Mouse (Mus musculus): ENCODE results near the gene Rabgap1l. TPM values are rescaled to one million over a fixed set of nuclear protein-coding genes. Genes with fewer than 3 reads are reported as not detected.

Rabgap1l gene
- polyA plus RNA-seq, 1 experiment from 2014 or later: 26.4 TPM

DNA sequence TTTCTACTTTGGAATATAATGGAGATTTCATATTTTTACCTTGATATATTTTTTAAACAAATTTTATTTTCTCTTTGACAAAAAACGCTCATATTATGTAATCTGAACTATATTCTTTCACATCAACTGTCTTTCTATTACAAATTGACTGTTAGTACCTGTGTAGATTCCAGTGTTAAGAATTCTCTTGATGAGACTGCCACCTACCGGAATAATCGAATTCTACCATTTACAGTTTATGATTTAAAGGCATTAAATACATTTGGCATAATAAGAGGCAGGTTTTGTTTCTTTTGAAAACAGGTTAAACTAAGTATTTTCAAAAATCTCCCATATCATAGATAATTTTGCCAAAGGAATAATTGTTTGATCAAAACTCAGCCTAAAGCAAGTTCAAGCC is 75.3 kb downstream of the Rabgap1l start:
- Histone ChIP-seq H3K36me3 (peaks cover 10% of the 10 kb centered on the region), H3K27ac (no peak overlapping the region), H3K4me3 (no peak overlapping the region), H3K27me3 (no peaks in the 10 kb centered on the region), H3K4me2 (no peak overlapping the region), H3K9me3 (no peaks in the 10 kb centered on the region), H3K4me1 (replicated peaks) (no peaks in the 10 kb centered on the region), H3K9ac (no peak overlapping the region)
- ATAC-seq (ENCODE audit: low FRiP score): no peak
- 19% methylated on average over 3 of the region's 3 CpGs for WGBS

DNA sequence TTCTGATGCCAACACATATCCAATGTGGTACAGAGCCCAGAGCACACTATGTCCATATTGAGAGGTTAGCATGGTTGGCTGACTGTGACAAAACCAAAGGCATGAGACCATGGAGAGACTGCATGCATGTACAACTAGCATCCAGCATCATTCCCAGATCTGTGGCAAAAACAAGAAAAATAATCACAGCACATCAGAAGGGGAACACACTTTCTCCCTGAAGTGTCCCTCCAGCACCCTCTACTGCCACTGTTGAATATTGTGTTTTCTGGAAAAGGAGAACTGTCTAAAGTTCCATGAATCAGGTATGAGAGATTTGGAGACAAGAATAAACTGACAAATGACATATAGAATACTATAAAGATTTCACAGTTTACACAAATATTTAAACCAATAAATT is 78.3 kb downstream of the Rabgap1l start:
- H3K4me2 ChIP-seq: no peak overlapping the region
- H3K36me3 ChIP-seq: no peaks in the 10 kb centered on the region
- H3K27me3 ChIP-seq: no peaks in the 10 kb centered on the region
- no peaks in the 10 kb centered on the region for H3K4me1 ChIP-seq (replicated peaks)
- no peak overlapping the region for H3K27ac ChIP-seq
- no peaks in the 10 kb centered on the region for H3K9me3 ChIP-seq
- H3K4me3 ChIP-seq: no peak overlapping the region
- H3K9ac ChIP-seq: no peak overlapping the region
- ATAC-seq (ENCODE audit: low FRiP score): no peak; the same call in 1 of the 2 replicates

DNA sequence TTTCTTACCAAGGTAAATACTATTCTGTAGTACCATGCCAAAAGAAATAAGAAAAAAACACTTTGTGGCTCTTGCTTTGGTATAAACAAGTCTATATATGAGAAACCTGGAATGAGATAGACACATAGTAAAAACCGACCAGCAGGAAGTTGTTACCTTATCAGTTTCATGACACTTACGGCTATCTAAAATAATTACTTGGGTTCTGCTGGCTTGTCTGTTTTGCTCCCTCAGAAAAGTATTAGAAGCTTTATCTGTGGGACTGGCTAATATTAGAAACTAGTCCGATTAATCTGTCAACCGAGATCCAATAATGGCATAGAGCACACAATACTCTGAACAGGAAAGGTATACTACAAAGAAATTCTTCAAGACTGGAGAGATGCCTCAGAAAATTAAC is 79.1 kb downstream of the Rabgap1l start:
- Histone ChIP-seq H3K27me3 (no peaks in the 10 kb centered on the region), H3K9ac (no peak overlapping the region), H3K36me3 (no peaks in the 10 kb centered on the region), H3K4me1 (replicated peaks) (no peaks in the 10 kb centered on the region), H3K4me3 (no peak overlapping the region), H3K9me3 (no peaks in the 10 kb centered on the region), H3K4me2 (no peak overlapping the region), H3K27ac (no peak overlapping the region)
- ATAC-seq (ENCODE audit: low FRiP score): no peak
- 95% methylated on average over 4 of the region's 4 CpGs for WGBS

DNA sequence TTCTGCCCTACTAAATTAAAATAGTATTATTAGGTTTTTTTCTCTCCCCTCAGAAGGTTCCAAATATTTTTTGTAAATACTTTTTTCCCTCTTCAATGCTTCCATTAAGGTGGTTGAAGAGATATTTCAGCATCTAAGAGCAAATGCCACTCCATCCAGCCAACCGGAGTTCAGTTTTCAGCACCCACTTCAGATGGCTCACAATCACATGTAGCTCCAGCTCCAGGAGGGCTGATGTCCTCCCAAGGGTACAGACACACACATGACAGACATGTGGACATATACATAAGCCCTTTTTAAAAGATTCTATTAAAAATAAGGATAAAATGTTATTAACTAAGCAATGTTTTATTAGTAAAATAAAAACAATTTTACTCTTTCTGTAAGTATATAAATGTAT is 79.6 kb downstream of the Rabgap1l start:
- no peak overlapping the region for H3K9ac ChIP-seq
- no peaks in the 10 kb centered on the region for H3K27me3 ChIP-seq
- H3K27ac ChIP-seq: no peak overlapping the region
- H3K4me1 ChIP-seq (replicated peaks): no peaks in the 10 kb centered on the region
- no peak for ATAC-seq (ENCODE audit: low FRiP score)
- no peak overlapping the region for H3K4me2 ChIP-seq
- H3K36me3 ChIP-seq: no peaks in the 10 kb centered on the region
- no peaks in the 10 kb centered on the region for H3K9me3 ChIP-seq
- WGBS: 94% methylated on average over 1 of the region's 1 CpGs
- H3K4me3 ChIP-seq: no peak overlapping the region

DNA sequence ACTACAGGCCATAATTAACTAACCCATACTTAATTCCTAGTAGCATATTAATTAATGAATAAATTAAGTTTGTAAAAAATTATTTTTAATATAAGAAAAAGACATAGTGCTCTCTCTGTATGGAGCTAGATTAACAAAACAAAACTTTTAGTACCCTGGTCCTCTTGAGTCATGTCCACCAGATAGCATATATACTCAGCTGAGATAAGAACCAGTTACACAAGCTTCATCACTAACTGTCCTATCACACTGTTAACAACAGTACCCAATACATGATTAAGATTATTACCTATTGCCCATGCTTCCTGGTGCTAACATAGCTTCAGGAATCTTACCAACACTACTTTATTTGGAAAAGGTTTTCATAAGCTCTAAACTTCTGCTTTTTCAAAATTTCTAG is 82.5 kb downstream of the Rabgap1l start:
- no peak for ATAC-seq (ENCODE audit: low FRiP score)
- Histone ChIP-seq H3K4me2 (no peak overlapping the region), H3K27ac (no peak overlapping the region), H3K9me3 (no peaks in the 10 kb centered on the region), H3K36me3 (no peaks in the 10 kb centered on the region), H3K9ac (no peak overlapping the region), H3K4me1 (replicated peaks) (no peaks in the 10 kb centered on the region), H3K27me3 (no peaks in the 10 kb centered on the region), H3K4me3 (no peak overlapping the region)

DNA sequence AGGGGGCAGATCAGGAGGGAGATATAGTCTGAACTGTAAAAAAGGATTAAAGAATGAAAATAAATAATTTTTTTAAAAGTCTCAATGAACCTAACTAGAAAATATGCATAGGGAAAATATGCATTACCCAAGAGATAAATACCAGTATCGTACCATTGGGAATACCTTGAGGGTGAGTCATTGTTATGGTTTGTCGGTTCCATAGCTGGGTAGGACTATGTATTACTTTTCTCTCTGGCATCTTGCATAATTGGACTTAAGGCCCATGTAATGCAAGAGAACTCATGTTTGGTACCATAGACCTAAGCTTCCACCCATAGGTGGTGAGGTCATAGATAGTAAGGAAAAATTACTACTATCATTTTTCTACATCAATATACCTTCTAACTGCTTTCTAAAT is 88.4 kb downstream of the Rabgap1l start:
- Histone ChIP-seq H3K4me2 (no peak overlapping the region), H3K36me3 (peaks cover 6% of the 10 kb centered on the region), H3K9ac (no peak overlapping the region), H3K4me1 (replicated peaks) (no peaks in the 10 kb centered on the region), H3K27ac (no peak overlapping the region), H3K4me3 (no peak overlapping the region), H3K27me3 (no peaks in the 10 kb centered on the region), H3K9me3 (no peaks in the 10 kb centered on the region)
- whole genome bisulfite sequencing: 90% methylated on average over 2 of the region's 2 CpGs
- no peak for ATAC-seq (ENCODE audit: low FRiP score)

DNA sequence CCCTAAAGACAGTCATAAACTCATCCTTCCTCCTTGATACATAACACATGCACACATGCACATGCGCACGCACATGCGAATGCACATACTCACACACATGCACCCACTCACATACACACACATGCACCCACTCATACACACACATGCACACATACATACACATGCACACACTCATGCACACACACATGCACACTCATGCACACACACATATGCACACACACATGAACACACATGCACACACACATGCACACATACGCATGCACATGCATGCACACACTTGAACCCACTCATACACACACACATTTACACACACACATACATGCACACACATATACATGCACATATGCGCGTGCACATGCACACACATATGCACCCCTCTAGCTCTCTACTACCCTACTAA is 89.2 kb downstream of the Rabgap1l start:
- WGBS: 96% methylated on average over 6 of the region's 6 CpGs

DNA sequence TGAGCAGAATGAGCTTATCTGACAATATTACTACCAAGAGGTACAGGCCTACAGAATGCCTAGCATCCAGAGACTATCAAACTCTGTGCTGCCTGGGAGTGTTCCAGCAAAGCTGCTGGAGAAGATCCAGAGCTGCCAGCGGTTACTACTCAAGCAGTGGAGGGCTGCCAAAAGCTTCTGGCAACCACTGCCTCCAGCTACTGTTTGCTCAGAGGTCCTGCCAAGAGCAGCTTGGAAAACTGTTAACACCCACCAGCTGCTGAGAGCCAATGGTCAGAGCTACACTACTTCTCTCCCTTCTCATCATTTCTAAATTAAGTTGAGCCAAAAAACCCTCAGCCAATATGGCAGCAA is 99.9 kb downstream of the Rabgap1l start:
- no peaks in the 10 kb centered on the region for H3K36me3 ChIP-seq
- H3K27ac ChIP-seq: no peak overlapping the region
- no peak overlapping the region for H3K9ac ChIP-seq
- no peak overlapping the region for H3K4me2 ChIP-seq
- no peaks in the 10 kb centered on the region for H3K4me1 ChIP-seq (replicated peaks)
- no peak overlapping the region for H3K4me3 ChIP-seq
- no peaks in the 10 kb centered on the region for H3K9me3 ChIP-seq
- no peaks in the 10 kb centered on the region for H3K27me3 ChIP-seq
- WGBS: 75% methylated on average over 1 of the region's 1 CpGs
- ATAC-seq (ENCODE audit: low FRiP score): peak; percentile 66; the same call in 1 of the 2 replicates

More for the DNA sequence above, 89.2 kb downstream of the Rabgap1l start:
- no peak for ATAC-seq (ENCODE audit: low FRiP score)
- no peaks in the 10 kb centered on the region for H3K9me3 ChIP-seq
- H3K9ac ChIP-seq: no peak overlapping the region
- no peaks in the 10 kb centered on the region for H3K27me3 ChIP-seq
- no peaks in the 10 kb centered on the region for H3K4me1 ChIP-seq (replicated peaks)
- no peak overlapping the region for H3K27ac ChIP-seq
- no peak overlapping the region for H3K4me2 ChIP-seq
- H3K4me3 ChIP-seq: no peak overlapping the region
- peaks cover 6% of the 10 kb centered on the region for H3K36me3 ChIP-seq

DNA sequence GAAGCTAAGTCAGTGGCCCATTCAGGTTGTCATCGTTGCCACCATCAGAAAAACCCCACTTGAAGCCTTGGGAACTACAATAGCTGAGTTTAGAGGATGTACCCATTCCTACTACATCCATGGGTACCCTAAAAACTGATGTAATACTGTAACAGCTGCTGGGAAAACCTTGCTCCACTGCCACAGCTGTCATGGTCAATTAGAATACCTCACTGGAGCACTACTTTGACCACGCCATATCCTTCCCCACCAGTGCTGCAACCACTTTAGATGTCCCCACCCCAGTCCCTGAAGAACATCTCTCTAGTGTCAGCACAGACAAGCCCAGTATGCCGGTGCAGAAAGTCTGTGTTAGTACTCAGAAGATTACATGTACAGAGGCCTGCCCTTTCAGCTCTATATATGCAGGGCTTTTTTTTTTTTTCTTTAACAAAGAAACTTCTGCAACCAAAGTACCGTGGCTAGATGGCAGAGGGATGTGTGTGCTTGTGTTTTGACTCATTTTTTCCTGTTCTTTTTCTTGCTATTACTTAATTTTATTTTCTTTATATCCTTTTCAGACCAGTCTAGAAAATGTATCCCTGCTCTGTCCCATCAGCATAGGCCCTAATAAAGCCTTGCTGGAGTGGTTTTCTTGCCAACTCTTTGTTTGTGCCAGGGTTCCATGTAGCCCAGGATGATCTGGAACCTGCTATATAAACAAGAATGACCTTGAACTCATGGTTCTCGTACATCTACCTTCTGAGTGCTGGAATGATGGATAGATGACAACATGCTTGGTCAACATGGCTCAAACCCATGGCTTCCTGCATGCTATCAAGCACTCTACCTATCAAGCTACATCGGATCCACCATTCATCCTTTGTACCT is 100.6 kb downstream of the Rabgap1l start:
- no peak for ATAC-seq (ENCODE audit: low FRiP score)
- no peaks in the 10 kb centered on the region for H3K27me3 ChIP-seq
- H3K4me2 ChIP-seq: no peak overlapping the region
- H3K36me3 ChIP-seq: no peaks in the 10 kb centered on the region
- H3K4me1 ChIP-seq (replicated peaks): no peaks in the 10 kb centered on the region
- 87% methylated on average over 6 of the region's 6 CpGs for WGBS
- H3K9me3 ChIP-seq: no peaks in the 10 kb centered on the region
- H3K4me3 ChIP-seq: no peak overlapping the region
- no peak overlapping the region for H3K27ac ChIP-seq
- H3K9ac ChIP-seq: no peak overlapping the region

DNA sequence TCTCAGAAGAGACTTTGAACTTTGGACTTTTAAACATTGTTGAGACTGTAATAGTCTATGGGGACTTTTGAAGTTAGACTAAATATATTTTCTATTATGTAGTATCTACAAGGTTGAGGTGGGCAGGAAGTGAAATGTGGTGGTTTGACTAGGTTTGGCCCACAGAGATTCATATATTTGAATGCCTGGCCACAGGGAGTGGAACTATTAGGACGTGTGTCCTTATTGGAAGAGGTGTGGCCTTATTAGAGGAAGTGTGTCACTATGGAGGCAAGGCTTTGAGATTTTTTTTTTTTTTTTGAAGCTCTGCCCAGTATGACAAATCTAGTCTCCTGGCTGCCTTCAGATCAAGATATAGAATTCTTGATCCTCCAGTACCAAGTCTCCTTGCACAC is 101.8 kb downstream of the Rabgap1l start:
- H3K27ac ChIP-seq: no peak overlapping the region
- H3K9me3 ChIP-seq: no peaks in the 10 kb centered on the region
- H3K4me2 ChIP-seq: no peak overlapping the region
- H3K27me3 ChIP-seq: no peaks in the 10 kb centered on the region
- WGBS: 92% methylated on average over 1 of the region's 1 CpGs
- no peaks in the 10 kb centered on the region for H3K4me1 ChIP-seq (replicated peaks)
- H3K4me3 ChIP-seq: no peak overlapping the region
- ATAC-seq (ENCODE audit: low FRiP score): no peak
- no peak overlapping the region for H3K9ac ChIP-seq
- H3K36me3 ChIP-seq: no peaks in the 10 kb centered on the region

DNA sequence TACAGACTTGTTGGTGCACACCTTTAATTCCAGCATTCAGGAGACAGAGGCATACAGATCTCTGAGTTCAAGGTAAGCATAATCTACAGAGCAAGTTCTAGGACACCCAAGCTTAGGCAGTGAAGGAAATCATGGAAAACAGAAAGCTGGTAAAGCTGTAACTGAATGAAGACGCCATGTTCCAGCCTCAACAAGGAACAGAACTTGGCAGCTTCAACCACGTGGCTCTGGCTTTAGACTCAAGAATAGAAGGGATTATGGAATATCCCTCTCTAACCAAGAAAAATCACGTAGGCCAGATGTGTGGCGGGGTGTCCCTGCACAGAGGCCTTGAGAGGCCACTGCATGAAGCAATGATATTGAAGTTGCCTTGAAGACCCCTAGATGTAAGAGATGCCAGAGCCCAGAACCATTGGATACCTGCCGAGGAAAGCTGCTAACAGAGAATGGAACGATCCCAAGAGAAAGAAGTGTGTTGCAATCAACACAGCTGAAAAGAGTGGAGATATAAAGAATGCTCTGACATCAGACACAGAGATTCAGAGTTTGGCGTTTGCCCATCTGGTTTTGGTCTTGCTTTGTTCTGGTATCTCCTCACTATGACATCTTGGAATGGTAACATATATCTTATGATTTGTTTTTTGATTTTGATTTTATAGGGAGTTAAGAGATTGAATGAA is 102.4 kb downstream of the Rabgap1l start:
- H3K4me2 ChIP-seq: no peak overlapping the region
- H3K4me3 ChIP-seq: no peak overlapping the region
- no peak overlapping the region for H3K27ac ChIP-seq
- H3K4me1 ChIP-seq (replicated peaks): no peaks in the 10 kb centered on the region
- no peaks in the 10 kb centered on the region for H3K27me3 ChIP-seq
- 93% methylated on average over 7 of the region's 7 CpGs for WGBS
- no peaks in the 10 kb centered on the region for H3K36me3 ChIP-seq
- 0 out of 2 replicates have a peak, but pooled peaks cover 3% of the 10 kb centered on the region for H3K9me3 ChIP-seq
- no peak overlapping the region for H3K9ac ChIP-seq
- ATAC-seq (ENCODE audit: low FRiP score): no peak

DNA sequence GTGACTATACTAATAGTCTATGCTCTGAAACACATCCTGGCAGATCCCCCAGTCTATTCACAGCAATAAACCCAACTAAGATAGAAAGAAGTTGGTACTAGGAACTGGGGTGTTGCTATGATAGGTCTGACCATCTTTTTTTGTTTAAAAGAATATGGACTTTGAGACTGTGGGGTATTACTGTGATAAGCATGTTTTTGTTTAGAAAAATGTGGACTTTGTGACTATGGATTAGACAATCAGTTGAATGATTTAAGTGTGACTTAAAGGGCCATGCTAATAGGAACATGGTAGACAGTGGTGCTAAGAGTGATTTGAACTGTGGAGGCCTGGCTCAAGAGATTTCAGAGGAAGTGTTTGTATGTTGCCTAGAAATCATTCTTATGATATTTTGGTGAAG is 103.5 kb downstream of the Rabgap1l start:
- Histone ChIP-seq H3K4me2 (no peak overlapping the region), H3K4me3 (no peak overlapping the region), H3K36me3 (no peaks in the 10 kb centered on the region), H3K4me1 (replicated peaks) (no peaks in the 10 kb centered on the region), H3K9ac (no peak overlapping the region), H3K27me3 (no peaks in the 10 kb centered on the region), H3K9me3 (0 out of 2 replicates have a peak, but pooled peaks cover 4% of the 10 kb centered on the region), H3K27ac (no peak overlapping the region)
- no peak for ATAC-seq (ENCODE audit: low FRiP score)

DNA sequence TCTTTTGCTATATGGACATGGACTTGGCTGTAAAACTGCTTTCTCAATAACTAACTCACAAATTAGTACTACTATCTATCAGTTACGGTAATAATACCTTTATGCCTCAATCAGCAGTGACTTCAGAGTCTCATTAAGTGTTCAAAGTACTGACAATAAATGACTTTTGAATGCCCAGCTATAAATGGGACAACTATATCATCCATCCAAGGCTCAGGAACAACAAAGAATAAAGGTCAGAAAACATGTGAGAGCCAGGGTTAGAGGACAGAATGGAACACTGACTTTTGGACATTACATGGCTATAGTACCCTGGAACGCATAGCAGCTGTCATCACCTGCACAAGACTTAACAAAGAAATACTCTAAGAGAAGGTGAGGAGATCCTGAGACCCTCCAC is 108.8 kb downstream of the Rabgap1l start:
- no peak for ATAC-seq (ENCODE audit: low FRiP score)
- H3K4me2 ChIP-seq: no peak overlapping the region
- H3K27ac ChIP-seq: no peak overlapping the region
- no peak overlapping the region for H3K9ac ChIP-seq
- H3K4me3 ChIP-seq: no peak overlapping the region
- H3K27me3 ChIP-seq: no peaks in the 10 kb centered on the region
- no peaks in the 10 kb centered on the region for H3K36me3 ChIP-seq
- 97% methylated on average over 2 of the region's 2 CpGs for WGBS
- H3K4me1 ChIP-seq (replicated peaks): no peaks in the 10 kb centered on the region
- 0 out of 2 replicates have a peak, but pooled peaks cover 4% of the 10 kb centered on the region for H3K9me3 ChIP-seq

All from hindbrain, embryonic 13.5 days (tissue).